Mouse (Mus musculus): ENCODE results near the gene Klra4. TPM values are rescaled to one million over a fixed set of nuclear protein-coding genes. Genes with fewer than 3 reads are reported as not detected.
"Not testable (repeated sequence)": the region's sequence is repeated elsewhere in the genome, so short reads cannot be mapped to it uniquely, and the experiment has no call there.

The Klra4 gene
- not detected for total RNA-seq (2021)
- long read RNA-seq, experiment 1: 0 reads
- long read RNA-seq, experiment 2: 0 reads

DNA sequence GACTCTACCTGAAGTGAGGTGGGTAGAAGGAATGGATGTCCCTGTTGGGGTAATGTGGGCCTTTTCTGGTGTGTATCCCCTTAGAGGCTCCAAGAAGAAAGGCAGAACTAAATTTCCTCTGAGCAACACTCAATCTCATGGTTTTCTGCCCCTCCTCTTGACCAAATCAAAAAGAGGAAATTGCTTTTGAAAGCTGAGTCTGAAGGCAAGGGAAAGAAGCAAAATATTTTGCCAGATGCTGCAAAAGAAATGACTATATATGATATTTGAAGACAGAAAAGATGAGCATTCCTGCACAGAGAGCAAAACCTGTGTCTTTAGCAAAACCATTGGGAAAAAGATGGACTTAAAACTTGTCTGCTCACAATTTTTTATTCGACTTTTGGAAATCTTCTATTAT, at the start of gene Klra4:
Klra4 (minus strand) TSS at position 101 of the 400 bp plus-strand sequence.
- not testable (repeated sequence) for DNase-seq (ENCODE audit: low spot score in 2 of 2)

DNA sequence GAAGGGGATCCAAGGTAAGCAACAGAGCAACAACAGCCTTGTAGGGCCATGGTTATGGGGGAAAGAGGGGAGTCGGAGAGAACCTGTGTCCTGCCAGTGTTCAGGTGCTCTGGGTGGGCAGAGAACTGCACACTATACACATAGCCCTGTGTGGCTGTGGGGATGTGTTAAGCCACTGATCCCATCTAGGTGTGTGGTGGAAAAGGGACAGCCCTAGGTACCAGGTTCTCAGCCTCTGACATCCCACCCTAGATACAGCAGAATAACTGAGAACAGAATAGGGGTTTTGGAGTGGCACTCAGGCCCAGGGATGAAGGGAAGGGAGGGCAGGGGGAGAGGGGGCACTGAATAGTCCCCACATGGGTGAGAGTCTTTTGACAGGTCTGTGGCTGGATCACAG, 43.4 kb upstream of the Klra4 start:
- DNase-seq (ENCODE audit: low spot score in 2 of 2): no peak

DNA sequence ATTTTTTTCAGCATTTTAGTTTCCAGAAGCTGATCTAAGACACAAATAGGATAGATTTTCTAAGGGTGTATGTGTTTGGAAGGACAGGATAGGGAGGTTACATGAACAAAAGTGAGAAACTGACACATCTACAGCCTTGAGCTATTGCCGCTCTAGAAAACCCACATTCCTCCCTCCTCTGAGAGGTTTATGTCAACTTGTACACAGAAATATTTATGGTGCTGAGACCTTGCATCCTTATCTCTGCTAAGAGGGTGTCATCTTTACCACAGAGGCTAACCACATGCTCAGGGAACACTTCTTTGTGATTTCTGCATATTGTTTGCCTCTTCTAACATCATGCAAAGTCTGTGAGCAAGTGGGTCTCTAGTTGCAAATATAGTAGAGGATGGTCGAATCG, 35.7 kb upstream of the Klra4 start:
- not testable (repeated sequence) for DNase-seq (ENCODE audit: low spot score in 2 of 2)

DNA sequence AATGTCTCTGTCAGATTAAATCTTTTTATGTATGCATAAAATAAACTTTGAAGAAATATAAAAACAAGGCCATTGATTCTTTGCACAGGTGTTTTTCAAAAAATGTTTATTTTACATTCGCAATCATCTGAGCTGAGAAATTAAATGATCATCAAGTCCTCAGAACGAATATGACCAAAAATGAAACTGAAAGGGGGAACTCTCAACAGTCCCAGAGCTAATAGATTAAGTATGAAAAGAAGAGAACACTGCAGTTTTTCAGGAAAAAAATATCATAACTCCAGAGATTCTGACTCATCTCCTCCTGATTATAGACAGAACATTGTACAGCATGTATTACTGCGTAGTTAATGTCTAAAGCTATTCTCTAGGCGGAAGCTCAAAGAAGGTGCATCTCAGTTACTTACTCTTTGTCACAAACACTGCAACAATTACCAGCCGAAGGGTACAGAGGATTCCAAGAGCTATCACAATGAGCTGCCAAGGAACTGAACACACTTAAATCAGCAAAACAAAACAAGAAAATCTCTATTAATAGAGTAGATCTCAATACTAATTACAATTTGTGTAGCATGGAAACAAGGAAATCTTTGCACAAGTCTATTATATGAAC, 25.4 kb upstream of the Klra4 start:
- DNase-seq (ENCODE audit: low spot score in 2 of 2): no peak

DNA sequence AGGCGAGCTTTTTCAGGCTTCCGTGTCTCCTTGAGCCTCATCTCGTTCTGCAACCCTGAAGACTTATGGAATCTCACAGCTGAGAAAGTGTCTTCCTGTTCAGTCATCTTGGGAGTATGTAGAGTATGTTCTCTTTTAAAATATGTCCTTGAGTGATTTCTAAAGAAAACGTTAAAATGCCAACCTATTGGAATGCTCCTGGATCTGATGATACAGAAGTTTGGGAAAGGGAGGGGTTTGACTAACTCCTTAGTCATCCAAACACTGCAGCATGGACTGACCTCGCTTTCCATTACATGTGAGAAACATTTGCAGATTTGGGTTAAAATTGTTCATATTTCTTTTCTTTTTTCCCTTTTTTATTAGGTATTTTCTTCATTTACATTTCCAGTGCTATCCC, 1.9 kb downstream of the Klra4 start:
- DNase-seq (ENCODE audit: low spot score in 2 of 2): no peak

DNA sequence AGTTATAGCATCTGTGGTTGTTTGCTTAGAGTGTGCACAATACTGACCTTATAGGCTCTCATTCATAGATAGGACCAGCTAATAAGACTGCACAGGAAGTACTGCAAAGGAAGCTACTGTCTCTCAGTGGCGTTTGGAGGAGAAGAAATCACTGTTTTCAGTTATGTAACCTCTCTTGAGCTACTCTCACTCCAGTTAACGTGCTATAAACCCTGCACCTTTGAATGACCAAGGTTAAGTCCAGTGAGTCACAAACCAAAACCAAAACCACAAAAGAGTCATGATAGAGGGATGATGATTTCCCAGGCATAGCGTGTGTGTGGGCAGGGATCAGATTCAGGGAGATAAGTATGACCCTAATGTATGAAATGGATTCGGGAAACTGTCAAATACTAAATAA, 31.9 kb downstream of the Klra4 start:
- DNase-seq (ENCODE audit: low spot score in 2 of 2): not testable (repeated sequence)

DNA sequence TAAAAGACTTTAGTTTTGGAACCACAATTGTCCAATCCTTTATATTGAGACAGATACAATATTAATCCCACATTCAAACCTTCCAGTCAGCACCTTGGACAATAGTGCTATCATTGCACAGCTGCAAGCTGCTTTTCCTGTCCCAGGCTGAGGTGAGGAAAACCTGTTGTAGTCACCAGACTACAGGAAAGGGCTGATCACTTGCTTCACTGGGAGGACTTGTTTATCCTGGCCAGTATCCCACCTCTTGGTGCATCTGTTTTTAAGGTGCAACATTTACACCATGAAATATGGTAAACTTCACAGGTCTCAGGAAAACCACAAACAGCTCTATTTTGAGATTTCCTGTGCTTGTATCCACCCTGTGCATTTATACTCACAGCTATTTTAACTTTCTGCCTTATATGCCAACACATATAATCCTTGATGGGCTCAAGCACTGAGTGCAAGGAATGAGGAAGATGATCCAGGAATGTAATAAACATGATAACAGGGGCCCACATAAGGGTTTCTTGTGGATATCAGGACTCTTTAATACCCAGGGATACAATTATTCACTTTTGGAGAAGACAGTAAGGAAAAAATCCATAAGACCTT, 35.5 kb downstream of the Klra4 start:
- not testable (repeated sequence) for DNase-seq (ENCODE audit: low spot score in 2 of 2)

DNA sequence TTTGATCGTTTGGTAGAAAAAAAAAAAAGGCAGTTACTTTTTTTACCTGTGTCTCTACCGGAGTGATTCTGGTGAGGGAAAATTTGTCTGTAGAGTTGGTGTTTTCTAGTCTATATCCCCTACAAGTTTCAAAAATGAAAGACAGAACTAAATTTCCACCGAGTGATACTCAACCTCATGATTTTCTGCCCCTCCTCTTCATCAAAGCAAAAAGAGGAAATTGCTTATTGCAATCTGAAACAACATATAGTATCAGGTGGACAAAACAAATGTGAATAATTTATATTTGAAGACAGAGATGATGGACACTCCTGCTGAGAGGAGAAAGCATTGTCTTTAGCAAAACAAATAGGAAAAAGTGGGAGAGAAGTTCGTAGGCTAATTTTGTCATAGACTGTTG, 40.2 kb downstream of the Klra4 start, which contains the start of gene Klra6:
Klra6 (minus strand) TSS at position 101 of the 400 bp plus-strand sequence.
- DNase-seq (ENCODE audit: low spot score in 2 of 2): no peak

Other genes with a start within 250 kb of the Klra4 start
- not detected for gene Gm17631, start 204.6 kb downstream of the Klra4 start, total RNA-seq (2021)
- gene Klra17, start 190.6 kb downstream of the Klra4 start, total RNA-seq (2021): not detected
- gene Klra5, start 149.6 kb downstream of the Klra4 start, total RNA-seq (2021): not detected
- not detected for gene Klra6, start 40.3 kb downstream of the Klra4 start, total RNA-seq (2021)
- gene Klra8, start 62.6 kb upstream of the Klra4 start, total RNA-seq (2021): not detected
- gene Klra9, start 125.8 kb upstream of the Klra4 start, total RNA-seq (2021): not detected
- gene Klra7, start 166.1 kb upstream of the Klra4 start, total RNA-seq (2021): not detected
- not detected for gene Klra10, start 214.7 kb upstream of the Klra4 start, total RNA-seq (2021)

Measured in left cerebral cortex, adult 18-20 months (tissue).